Mouse (Mus musculus) kidney, postnatal 0 days (tissue): ENCODE results near the gene Slc15a4. TPM values are rescaled to one million over a fixed set of nuclear protein-coding genes. Genes with fewer than 3 reads are reported as not detected.

Source experiments
- ATAC-seq: fragments of 200-750 bp; cut with Nextera tagmentation; replicated peaks from 2 replicates; pipeline ENCODE4 v1.8.0; 2017; ENCODE audit warnings: low read depth, moderate number of reproducible peaks, moderate TSS enrichment, moderate library complexity; ENCODE audit not compliant: low FRiP score
- DNase-seq: peaks from one replicate; pipeline ENCODE4 v3.0.0-alpha.2; 2016; ENCODE audit warnings: low spot score
- H3K27ac ChIP-seq: fragments of 300-500 bp; sonication (generic); 2 replicates; pipeline ENCODE4 v1.5.1; 2014; ENCODE audit warnings: mild to moderate bottlenecking
- H3K27me3 ChIP-seq: fragments of 300-500 bp; sonication (generic); 2 replicates; pipeline ENCODE4 v1.6.1; 2014; ENCODE audit warnings: low read length, mixed read lengths; ENCODE audit not compliant: insufficient read depth
- H3K36me3 ChIP-seq: fragments of 300-500 bp; sonication (generic); 2 replicates; pipeline ENCODE4 v1.6.1; 2014; ENCODE audit warnings: low read length, mixed read lengths; ENCODE audit not compliant: insufficient read depth
- H3K4me1 ChIP-seq: fragments of 300-500 bp; sonication (generic); replicated peaks from 2 replicates; pipeline ENCODE4 v1.6.1; 2014; ENCODE audit warnings: antibody characterized with exemption, low read length, mixed read lengths; ENCODE audit not compliant: insufficient read depth
- H3K4me2 ChIP-seq: fragments of 300-500 bp; sonication (generic); 2 replicates; pipeline ENCODE4 v1.6.1; 2014; ENCODE audit warnings: mild to moderate bottlenecking, low read length, moderate library complexity, mixed read lengths
- H3K4me3 ChIP-seq: fragments of 300-500 bp; sonication (generic); replicated peaks from 2 replicates; pipeline ENCODE4 v1.5.1; 2014; ENCODE audit warnings: low read depth, low read length
- H3K9ac ChIP-seq: fragments of 300-500 bp; sonication (generic); 2 replicates; pipeline ENCODE4 v1.6.1; 2014; ENCODE audit warnings: low read depth, low read length
- H3K9me3 ChIP-seq: fragments of 300-500 bp; sonication (generic); replicated peaks from 2 replicates; pipeline ENCODE4 v1.6.1; 2016; ENCODE audit warnings: low read length, inconsistent platforms, mixed read lengths
- CTCF ChIP-seq: IDR thresholded peaks from 2 replicates; pipeline ENCODE4 v1.5.1; 2016; ENCODE audit warnings: antibody characterized with exemption, low read depth, mild to moderate bottlenecking, moderate library complexity
- WGBS: fragments of 180-500 bp; shearing (Covaris S2); extraction: QIAGEN DNeasy Blood & Tissue Kit; methylation state at CpG from one replicate; pipeline ENCODE4 v1.1.7; 2014; 5-methylcytosine and 5-hydroxymethylcytosine counted together
- polyA plus RNA-seq: library from polyadenylated mRNA; unstranded; fragments of >200 nt; fragmentation: Nextera tagmentation; extraction: Ambion mirVana; gene quantifications from 2 replicates; pipeline ENCODE4 v1.2.1, GENCODE M21; 2015

The Slc15a4 gene
- polyA plus RNA-seq, 1 experiment from 2014 or later, result 15.4 TPM

- ATAC-seq (no peak), DNase-seq (no peak)
- Histone ChIP-seq H3K4me1 (no peaks in the 10 kb centered on the region), H3K36me3 (no peaks in the 10 kb centered on the region), H3K4me2 (no peak overlapping the region), H3K9ac (no peak overlapping the region), H3K4me3 (no peak overlapping the region), H3K27me3 (no peaks in the 10 kb centered on the region), H3K9me3 (no peaks in the 10 kb centered on the region), H3K27ac (no peak overlapping the region)
- 79% methylated on average over 8 of the region's 8 CpGs for WGBS
- peak; percentile 38; the same call in 1 of the 2 replicates for TF ChIP-seq CTCF
Observed at GRCm38 (mm10) chr5:127583658-127584057, 49.0 kb downstream of the Slc15a4 start.

GRCm38 (mm10) chr5:127577419-127577818 is 55.3 kb downstream of the Slc15a4 start:
- 56% methylated on average over 8 of the region's 8 CpGs for WGBS
- ATAC-seq, result no peak
- Histone ChIP-seq H3K9me3 (no peaks in the 10 kb centered on the region), H3K4me2 (no peak overlapping the region), H3K4me1 (no peaks in the 10 kb centered on the region), H3K9ac (no peak overlapping the region), H3K27me3 (no peaks in the 10 kb centered on the region), H3K36me3 (no peaks in the 10 kb centered on the region), H3K4me3 (no peak overlapping the region), H3K27ac (no peak overlapping the region)
- no peak for DNase-seq
- peak; percentile 51; the same call in 1 of the 2 replicates for TF ChIP-seq CTCF

- Histone ChIP-seq H3K9ac (no peak overlapping the region), H3K4me2 (no peak overlapping the region), H3K4me3 (no peak overlapping the region), H3K9me3 (no peaks in the 10 kb centered on the region), H3K27ac (no peak overlapping the region), H3K36me3 (no peaks in the 10 kb centered on the region), H3K4me1 (no peaks in the 10 kb centered on the region), H3K27me3 (no peaks in the 10 kb centered on the region)
- 82% methylated on average over 6 of the region's 6 CpGs for WGBS
- no peak for TF ChIP-seq CTCF
- no peak for DNase-seq
- ATAC-seq, result no peak
Observed at GRCm38 (mm10) chr5:127567165-127567741, 65.4 kb downstream of the Slc15a4 start.

GRCm38 (mm10) chr5:127561086-127561485 is 71.6 kb downstream of the Slc15a4 start:
- Histone ChIP-seq H3K27me3 (no peaks in the 10 kb centered on the region), H3K36me3 (no peaks in the 10 kb centered on the region), H3K4me3 (no peak overlapping the region), H3K4me1 (no peaks in the 10 kb centered on the region), H3K4me2 (no peak overlapping the region), H3K9me3 (no peaks in the 10 kb centered on the region), H3K9ac (no peak overlapping the region), H3K27ac (no peak overlapping the region)
- ATAC-seq (no peak), DNase-seq (no peak)
- 81% methylated on average over 3 of the region's 3 CpGs for WGBS
- no peak for TF ChIP-seq CTCF

GRCm38 (mm10) chr5:127548136-127548535 is 84.6 kb downstream of the Slc15a4 start:
- Histone ChIP-seq H3K9me3 (no peaks in the 10 kb centered on the region), H3K36me3 (no peaks in the 10 kb centered on the region), H3K4me1 (no peaks in the 10 kb centered on the region), H3K27ac (no peak overlapping the region), H3K9ac (no peak overlapping the region), H3K4me2 (no peak overlapping the region), H3K27me3 (no peaks in the 10 kb centered on the region), H3K4me3 (no peak overlapping the region)
- ATAC-seq (no peak), DNase-seq (no peak)
- 65% methylated on average over 2 of the region's 2 CpGs for WGBS
- TF ChIP-seq CTCF, result no peak

- no peaks in the 10 kb centered on the region for H3K36me3 ChIP-seq
- ATAC-seq (no peak), DNase-seq (no peak)
- 88% methylated on average over 5 of the region's 5 CpGs for whole genome bisulfite sequencing
- no peaks in the 10 kb centered on the region for H3K9me3 ChIP-seq
- no peaks in the 10 kb centered on the region for H3K27me3 ChIP-seq
- no peak overlapping the region for H3K27ac ChIP-seq
- no peaks in the 10 kb centered on the region for H3K4me1 ChIP-seq
- H3K9ac ChIP-seq, result no peak overlapping the region
- no peak overlapping the region for H3K4me2 ChIP-seq
- no peak for TF ChIP-seq CTCF
- no peak overlapping the region for H3K4me3 ChIP-seq
Observed at GRCm38 (mm10) chr5:127546585-127546991, 86.1 kb downstream of the Slc15a4 start.

Other genes starting within 250 kb of the Slc15a4 start
- 0.29 and 0.46 TPM in 2 replicates for gene Glt1d1, start 635 bp downstream of the Slc15a4 start, polyA plus RNA-seq